Mouse (Mus musculus): ENCODE results near the gene Elmsan1.

Elmsan1 gene

DNA sequence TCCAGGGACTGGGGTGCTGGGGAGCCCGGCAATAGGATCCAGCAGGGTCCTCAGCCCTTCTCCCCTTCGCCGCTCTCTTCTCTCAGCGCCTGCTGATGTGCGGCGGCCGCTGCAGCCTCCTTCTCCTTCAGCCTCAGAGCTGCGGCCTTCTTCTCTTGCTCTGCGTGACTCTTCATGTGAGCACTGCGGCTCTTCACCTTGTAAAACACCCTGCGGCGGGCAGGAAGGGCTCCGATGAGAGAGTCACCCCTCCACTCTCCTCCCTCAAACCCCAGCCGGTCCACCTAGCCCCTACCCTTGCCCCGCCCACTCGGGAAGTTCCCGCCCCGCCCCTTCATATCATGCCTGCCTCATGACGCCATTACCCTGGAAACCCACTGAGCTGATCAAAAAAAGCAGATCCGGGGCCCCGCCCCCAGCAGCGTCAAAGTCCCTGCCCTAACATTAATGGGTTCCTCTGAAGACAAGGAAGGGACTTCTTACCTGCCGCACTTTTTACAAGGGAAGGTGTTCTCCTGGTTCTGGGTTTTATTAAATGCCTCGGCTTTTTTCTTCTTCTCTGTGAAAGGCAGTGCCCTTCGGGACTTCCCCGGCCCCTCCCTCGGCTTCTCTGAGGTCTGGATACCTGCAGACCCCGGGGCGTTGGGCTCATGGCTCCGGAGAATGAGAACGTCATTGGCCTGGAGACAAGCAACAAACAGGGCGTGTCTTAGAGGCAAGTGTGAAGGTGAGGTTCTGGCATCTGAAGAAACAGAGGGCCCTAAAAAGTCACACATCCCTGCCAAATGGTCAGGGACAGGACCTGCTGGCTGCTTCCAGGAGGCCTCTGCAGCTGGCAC, 66.1 kb downstream of the Elmsan1 start:
- in situ Hi-C loops (cut with MboI, MseI): no loop called here

DNA sequence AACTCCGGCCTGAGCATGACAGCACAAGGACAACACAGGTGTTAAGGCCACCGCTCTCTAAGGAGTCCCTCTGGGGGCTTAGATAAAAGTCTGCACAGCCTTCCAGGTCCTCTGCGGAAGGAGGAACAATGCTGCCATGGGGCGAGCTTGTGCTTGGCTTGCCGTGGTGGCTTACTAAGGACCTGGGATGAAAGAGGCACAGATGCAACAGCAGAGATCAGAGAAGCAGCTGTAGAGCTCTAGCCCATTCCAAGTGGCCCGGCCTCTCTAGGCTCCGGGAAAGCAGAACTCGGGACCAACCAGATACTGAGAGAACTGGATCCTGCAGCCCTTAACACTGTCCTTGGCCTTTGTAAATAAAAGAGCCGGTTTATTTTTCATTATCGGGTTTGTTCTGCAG, 66.8 kb downstream of the Elmsan1 start:
- in situ Hi-C loops (cut with MboI, MseI): no loop called here

DNA sequence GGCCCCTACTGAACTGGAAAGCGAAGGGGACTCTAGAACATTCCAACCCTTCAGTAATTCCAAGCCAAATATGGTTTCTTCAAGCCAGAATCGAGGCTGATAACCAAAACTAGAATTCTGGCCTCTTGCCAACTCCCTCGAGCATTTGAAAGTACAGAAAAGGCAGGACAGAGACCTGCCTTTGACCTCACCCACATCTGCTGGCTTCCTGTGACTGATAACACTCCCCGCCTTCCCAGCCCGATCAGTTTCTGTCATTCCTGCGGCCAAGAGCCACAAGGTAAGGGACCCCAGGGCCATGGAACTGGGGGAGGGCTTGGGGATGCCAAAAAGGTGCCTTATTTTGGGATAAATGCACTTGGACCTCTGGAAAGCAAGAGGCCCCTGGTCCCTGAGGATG, 67.7 kb downstream of the Elmsan1 start:
- in situ Hi-C loops (cut with MboI, MseI): no loop called here

GRCm38 (mm10) chr12:84149971-84150370, 68.7 kb downstream of the Elmsan1 start:
- in situ Hi-C loops (cut with MboI, MseI): no loop called here

DNA sequence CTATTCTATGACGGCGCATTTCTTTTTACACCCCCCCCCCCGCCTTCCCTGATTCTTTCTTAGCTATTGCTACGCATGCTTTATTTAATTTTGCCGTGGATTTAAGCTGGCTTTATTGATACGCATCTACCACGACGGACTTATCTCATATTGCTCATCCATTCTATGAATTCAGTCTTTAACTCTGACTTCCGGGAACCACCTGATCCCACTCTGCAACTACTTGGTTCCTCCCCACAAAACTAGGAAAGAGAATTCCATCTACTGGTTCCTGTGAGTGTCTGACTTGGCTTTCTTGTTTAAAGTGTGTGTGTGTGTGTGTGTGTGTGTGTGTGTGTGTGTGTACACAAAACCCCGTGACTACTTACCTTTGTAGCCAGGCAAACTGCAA, 70.1 kb downstream of the Elmsan1 start:
- in situ Hi-C loops (cut with MboI, MseI): no loop called here

DNA sequence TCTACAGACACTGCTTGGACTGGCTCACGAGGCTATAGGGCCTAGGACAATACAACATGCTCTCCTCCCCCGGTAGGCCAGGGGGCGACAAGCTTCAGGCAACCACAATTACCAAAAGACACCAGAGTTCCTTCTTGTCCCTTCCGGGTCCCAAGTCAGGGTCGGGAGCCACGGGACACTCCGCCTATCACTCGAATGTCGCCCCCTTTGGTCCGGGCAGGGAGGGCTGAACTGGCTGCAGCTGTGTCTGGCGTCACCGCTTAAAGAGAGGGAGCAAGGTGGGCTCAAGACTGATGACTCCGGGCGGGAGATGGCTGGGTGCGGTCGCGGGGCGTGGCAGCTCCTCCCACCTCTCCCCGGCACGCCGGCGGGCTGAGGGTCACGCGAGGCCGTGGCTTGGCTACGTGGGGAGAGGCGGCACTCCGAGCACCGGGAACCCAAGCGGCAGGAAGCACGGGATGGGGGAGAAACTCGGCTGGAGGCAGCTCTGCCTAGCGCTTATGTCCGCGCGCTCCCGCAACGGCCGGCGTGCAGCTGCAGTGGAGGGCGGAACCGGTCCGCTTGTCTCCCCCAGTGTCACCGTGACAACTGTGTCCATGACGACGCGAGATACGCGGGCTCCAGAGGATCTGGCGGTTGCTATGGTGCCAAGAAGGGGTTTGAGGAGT, 70.6 kb downstream of the Elmsan1 start, which contains the start of gene Pnma1:
Gene Pnma1 (minus strand): TSS at position 536 of the 668 bp plus-strand sequence.
- in situ Hi-C loops (cut with MboI, MseI): no loop called here

DNA sequence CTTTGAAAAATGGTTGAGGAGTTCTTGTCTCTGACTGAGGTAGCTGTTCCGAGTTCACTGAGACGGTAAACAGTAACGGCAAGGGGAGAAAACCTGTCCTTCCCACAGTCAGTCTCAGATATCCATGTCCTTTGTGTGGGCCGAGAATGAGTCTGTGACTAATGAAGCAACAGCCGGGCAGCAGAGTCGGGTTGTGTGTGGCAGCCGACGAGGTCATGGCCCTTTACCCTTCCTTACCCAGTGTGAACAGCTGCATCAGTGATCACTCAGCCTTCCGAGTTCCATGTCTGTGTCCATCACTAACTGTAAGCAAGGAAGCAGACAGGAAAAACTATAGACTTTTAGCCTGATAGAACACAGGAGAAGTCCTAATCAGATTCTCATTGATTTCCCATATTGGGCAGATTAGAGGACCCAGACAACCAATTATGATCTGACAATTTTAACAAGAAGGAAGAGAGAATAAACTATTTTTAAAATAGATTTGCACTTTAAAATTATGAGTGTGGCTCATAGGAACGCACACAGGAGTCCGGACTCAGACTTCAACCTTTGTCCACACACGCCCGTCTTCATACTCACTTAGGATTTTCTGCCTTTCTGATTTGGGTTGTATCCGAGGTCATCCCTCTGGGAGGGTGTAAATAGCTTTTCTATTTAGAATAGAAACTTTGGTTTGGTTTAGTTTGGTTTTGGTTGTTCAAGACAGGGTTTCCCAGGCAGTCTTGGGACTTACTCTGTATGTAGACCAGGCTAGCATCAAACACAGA, 76.2 kb downstream of the Elmsan1 start:
- in situ Hi-C loops (cut with MboI, MseI): no loop called here

- in situ Hi-C loops (cut with MboI, MseI): no loop called here
Observed at GRCm38 (mm10) chr12:84141271-84141670, 77.4 kb downstream of the Elmsan1 start.

GRCm38 (mm10) chr12:84140135-84140534, 78.5 kb downstream of the Elmsan1 start:
- in situ Hi-C loops (cut with MboI, MseI): no loop called here

- in situ Hi-C loops (cut with MboI, MseI): loop anchor here in 1 of 2 experiments (10.0 kb wide), 1 partner anchor 62 kb away; no protein-coding TSS in a partner anchor
Observed at GRCm38 (mm10) chr12:84137131-84137530, 81.5 kb downstream of the Elmsan1 start.

DNA sequence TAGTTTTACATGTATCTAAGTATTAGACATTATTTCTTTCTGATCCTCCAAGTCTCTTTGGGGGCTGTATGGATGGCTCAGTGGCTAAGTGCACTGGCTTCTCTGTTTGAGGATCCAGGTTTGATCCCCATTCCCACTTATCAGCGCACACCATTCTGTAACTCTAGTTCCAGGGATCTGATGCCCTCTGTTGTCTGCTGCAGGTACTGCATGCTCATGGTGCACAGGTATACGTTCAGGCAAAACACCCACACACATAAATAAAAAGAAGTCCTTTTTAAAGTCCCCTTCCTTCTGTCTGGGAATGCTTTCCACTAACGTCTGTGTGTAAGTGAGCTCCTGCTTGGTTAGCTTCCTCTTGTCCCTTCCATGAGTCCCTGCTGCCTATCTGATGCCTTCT, 86.4 kb downstream of the Elmsan1 start:
- in situ Hi-C loops (cut with MboI, MseI): loop anchor here in 1 of 2 experiments (10.0 kb wide), 1 partner anchor 57 kb away; no protein-coding TSS in a partner anchor

- in situ Hi-C loops (cut with MboI, MseI): loop anchor here in 1 of 2 experiments (10.0 kb wide), 1 partner anchor 55 kb away; no protein-coding TSS in a partner anchor
Observed at GRCm38 (mm10) chr12:84129931-84130330, 88.8 kb downstream of the Elmsan1 start.

- in situ Hi-C loops (cut with MboI, MseI): no loop called here
Observed at GRCm38 (mm10) chr12:84128576-84128975, 90.1 kb downstream of the Elmsan1 start.

GRCm38 (mm10) chr12:84126899-84127298, 91.8 kb downstream of the Elmsan1 start:
- in situ Hi-C loops (cut with MboI, MseI): no loop called here

DNA sequence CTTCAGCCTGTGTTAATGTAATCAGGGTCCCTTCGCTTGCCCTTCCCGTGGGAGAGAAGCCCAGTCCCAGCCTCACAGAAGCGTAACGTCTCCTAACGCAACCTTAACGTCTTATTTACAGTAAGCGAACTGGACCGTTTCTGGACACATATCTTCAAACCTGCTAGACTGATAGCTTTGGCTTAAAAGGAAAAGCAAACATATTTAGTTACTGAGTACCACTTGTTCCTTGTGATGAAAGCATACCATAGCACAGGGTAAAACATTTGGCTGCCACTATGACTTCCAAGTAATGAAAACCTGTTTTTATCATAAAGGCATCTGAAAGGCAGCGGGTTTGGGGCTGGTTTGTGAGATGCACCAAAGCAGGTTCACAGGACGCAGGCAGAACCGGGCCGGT, 92.8 kb downstream of the Elmsan1 start:
- in situ Hi-C loops (cut with MboI, MseI): no loop called here

GRCm38 (mm10) chr12:84119584-84119983, 99.1 kb downstream of the Elmsan1 start:
- in situ Hi-C loops (cut with MboI, MseI): no loop called here

DNA sequence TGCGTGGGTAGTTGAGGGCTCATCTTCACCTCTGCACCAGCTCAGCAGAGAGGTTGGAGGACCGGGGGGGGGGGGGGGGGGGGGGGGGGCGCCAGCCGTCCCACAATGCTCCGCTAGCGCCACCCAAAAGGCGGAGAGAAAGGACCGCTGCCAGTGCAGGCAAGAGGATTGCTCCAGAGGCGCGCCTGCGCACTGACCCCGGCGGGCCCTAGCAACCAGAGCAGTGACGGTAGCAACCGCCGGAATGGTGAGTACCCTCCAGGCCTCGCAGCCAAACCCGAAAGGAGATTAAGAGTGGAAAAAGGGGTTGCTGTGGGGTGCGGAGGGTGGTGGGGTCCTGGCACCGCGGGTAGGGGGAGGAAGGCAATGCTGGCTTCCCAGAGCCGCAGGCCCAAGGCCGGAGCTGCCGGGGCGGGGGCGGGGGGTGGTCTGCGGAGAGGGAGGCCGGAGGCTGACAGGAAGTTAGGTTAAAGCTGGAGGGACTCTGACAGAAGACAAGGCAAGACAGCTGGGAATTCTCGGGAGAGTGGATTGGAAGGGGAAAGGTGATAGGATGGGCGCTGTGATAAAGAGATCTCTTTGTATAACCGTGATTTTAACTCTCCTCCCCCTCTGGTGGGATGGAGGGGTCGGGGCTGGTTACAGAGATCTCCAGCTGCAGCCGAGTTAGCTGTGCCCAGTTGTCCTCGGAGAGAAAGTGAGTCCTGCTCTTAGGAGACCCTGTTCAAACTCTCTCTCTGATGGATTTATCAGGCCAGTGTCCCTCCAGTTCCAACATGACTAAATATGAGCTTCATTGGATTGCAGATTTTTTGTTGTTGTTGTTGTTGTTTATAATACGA, 104.3 kb downstream of the Elmsan1 start, which contains the start of gene Dnal1:
Gene Dnal1 (plus strand): TSS at position 214 of the 842 bp plus-strand sequence.
- in situ Hi-C loops (cut with MboI, MseI): no loop called here

DNA sequence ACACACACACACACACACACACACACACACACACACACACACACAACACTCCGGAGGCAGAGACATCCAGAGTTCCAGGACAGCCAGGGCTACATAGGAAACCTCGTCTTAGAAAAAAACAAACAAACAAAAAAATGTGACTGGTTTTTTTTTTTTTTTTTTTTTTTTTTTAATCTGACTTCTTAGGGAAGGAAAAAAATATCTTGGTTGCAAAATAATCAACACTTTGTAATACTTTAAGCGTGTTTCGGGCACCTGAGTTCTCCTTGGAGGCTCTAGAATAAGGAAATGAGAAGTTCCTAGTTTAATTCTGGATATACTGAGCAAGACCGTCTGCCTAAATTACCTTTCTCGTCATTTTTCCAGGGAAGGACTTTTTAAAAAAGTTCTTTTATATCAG, 105.0 kb downstream of the Elmsan1 start:
- in situ Hi-C loops (cut with MboI, MseI): no loop called here

GRCm38 (mm10) chr12:84110814-84111213, 107.9 kb downstream of the Elmsan1 start:
- in situ Hi-C loops (cut with MboI, MseI): no loop called here

DNA sequence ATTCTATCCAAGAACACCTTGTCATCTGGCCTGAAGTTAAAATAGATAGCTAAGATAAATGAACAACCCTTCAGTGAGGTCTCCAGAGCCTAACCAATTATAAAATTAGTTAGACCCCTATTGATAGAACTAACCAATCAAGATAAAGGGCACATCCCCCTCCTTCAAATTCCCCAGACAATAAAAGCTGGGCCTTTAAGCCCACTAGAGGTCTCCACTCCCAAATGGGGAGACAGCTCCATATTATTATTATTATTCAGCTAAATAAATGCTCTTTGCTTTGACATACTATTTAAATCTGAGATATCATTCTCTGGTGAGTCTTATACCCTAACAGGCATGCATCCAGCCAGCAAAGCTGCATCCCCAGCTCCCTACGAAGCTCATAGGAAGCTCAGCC, 108.8 kb downstream of the Elmsan1 start:
- in situ Hi-C loops (cut with MboI, MseI): no loop called here

DNA sequence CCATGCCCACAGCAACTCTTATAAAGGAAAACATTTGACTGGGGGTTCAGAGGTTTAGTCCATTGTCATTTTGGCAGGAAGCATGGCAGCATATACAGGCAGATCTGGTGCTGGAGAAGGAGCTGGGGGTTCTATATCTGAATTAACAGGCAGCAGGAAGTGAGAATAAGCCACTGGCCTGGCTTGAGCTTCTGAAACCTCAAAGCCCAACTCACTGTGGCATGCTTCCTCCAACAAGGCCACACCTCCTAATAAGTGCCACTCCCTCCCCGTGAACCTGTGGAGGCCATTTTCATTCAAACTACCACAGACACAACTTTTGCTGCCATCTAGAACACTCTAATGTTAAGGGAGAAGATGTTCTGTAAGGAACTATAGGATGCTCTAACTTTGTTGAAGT, 111.0 kb downstream of the Elmsan1 start:
- in situ Hi-C loops (cut with MboI, MseI): no loop called here

All from T-helper 17 cell (primary cell).